Mouse (Mus musculus) megakaryocyte progenitor cell, adult 5-6 weeks (primary cell): ENCODE data around the gene Mup9. TPM values are rescaled to one million over a fixed set of nuclear protein-coding genes. Genes with fewer than 3 reads are reported as not detected.
"Not testable (repeated sequence)": the region's sequence is repeated elsewhere in the genome, so short reads cannot be mapped to it uniquely, and the experiment has no call there.

Source experiments
- ATAC-seq: replicated peaks from 2 replicates; pipeline ENCODE4 v1.8.0; 2016; ENCODE audit warnings: mild to moderate bottlenecking, moderate TSS enrichment, inconsistent platforms; ENCODE audit not compliant: poor library complexity
- total RNA-seq, 2 experiments: library from RNA; stranded (forward) in 1 of 2; stranded (reverse) in 1 of 2; fragments of 157-497, 149-512 nt in 1 of 2; fragments of 200-1000 nt in 1 of 2; gene quantifications; 2 replicates each; pipeline versions ENCODE4 v1.2.3 to v1.2.4; 2015 to 2017

The Mup9 gene
- total RNA-seq (2015) (not detected in 2 replicates), total RNA-seq (2017) (not detected in 2 replicates)

GRCm38 (mm10) chr4:60421852-60422251 lies at the start of gene Mup9:
Mup9 (minus strand) TSS chr4:60421952.
- ATAC-seq = not testable (repeated sequence)

Other genes with a start within 250 kb of the Mup9 start
- gene Mup8, start 199.4 kb downstream of the Mup9 start, total RNA-seq (2015) = not detected in 2 replicates
- not detected in 2 replicates for gene Mup8, start 199.4 kb downstream of the Mup9 start, total RNA-seq (2017)
- not detected in 2 replicates for gene Mup1, start 80.0 kb upstream of the Mup9 start, total RNA-seq (2015)
- not detected in 2 replicates for gene Mup1, start 80.0 kb upstream of the Mup9 start, total RNA-seq (2017)
- gene Mup10, start 160.2 kb upstream of the Mup9 start, total RNA-seq (2015) = not detected in 2 replicates
- not detected in 2 replicates for gene Mup10, start 160.2 kb upstream of the Mup9 start, total RNA-seq (2017)
- gene Mup11, start 240.5 kb upstream of the Mup9 start, total RNA-seq (2015) = not detected in 2 replicates
- not detected in 2 replicates for gene Mup11, start 240.5 kb upstream of the Mup9 start, total RNA-seq (2017)